Mouse (Mus musculus): ENCODE measurements around the gene Ndufb5.
"Not testable (repeated sequence)": the region's sequence is repeated elsewhere in the genome, so short reads cannot be mapped to it uniquely, and the experiment has no call there.

The Ndufb5 gene

GRCm38 (mm10) chr3:32736244-32737171 is at the start of gene Ndufb5:
Gene Ndufb5 (plus strand): TSS chr3:32736990.
- peak; percentile 98 for DNase-seq

- no peak for DNase-seq
Observed at GRCm38 (mm10) chr3:32687156-32687555, 49.6 kb upstream of the Ndufb5 start.

- DNase-seq = no peak
Observed at GRCm38 (mm10) chr3:32689567-32689999, 47.2 kb upstream of the Ndufb5 start.

GRCm38 (mm10) chr3:32690008-32690407 is 46.8 kb upstream of the Ndufb5 start:
- no peak for DNase-seq

- DNase-seq = no peak
Observed at GRCm38 (mm10) chr3:32690901-32691300, 45.9 kb upstream of the Ndufb5 start.

- no peak for DNase-seq
Observed at GRCm38 (mm10) chr3:32691841-32692240, 44.9 kb upstream of the Ndufb5 start.

- DNase-seq = no peak
Observed at GRCm38 (mm10) chr3:32694211-32694610, 42.6 kb upstream of the Ndufb5 start.

GRCm38 (mm10) chr3:32694737-32695582 is 41.8 kb upstream of the Ndufb5 start:
- no peak for DNase-seq

GRCm38 (mm10) chr3:32695583-32695980 is 41.2 kb upstream of the Ndufb5 start:
- DNase-seq = no peak

GRCm38 (mm10) chr3:32698228-32698863 is 38.4 kb upstream of the Ndufb5 start:
- peak; percentile 69 to 73 for DNase-seq

GRCm38 (mm10) chr3:32704021-32704420 is 32.8 kb upstream of the Ndufb5 start:
- DNase-seq = not testable (repeated sequence)

GRCm38 (mm10) chr3:32704632-32705031 is 32.2 kb upstream of the Ndufb5 start:
- not testable (repeated sequence) for DNase-seq

- DNase-seq = not testable (repeated sequence)
Observed at GRCm38 (mm10) chr3:32705647-32706348, 31.0 kb upstream of the Ndufb5 start, which contains the start of gene Actl6a. Gene Actl6a (plus strand): TSS chr3:32706298.

GRCm38 (mm10) chr3:32708052-32708367 is 28.8 kb upstream of the Ndufb5 start:
- no peak for DNase-seq

GRCm38 (mm10) chr3:32708368-32709231 is 28.2 kb upstream of the Ndufb5 start:
- DNase-seq = peak; percentile 98 to 99

GRCm38 (mm10) chr3:32709388-32709787 is 27.4 kb upstream of the Ndufb5 start:
- DNase-seq = no peak

- DNase-seq = no peak
Observed at GRCm38 (mm10) chr3:32713711-32714110, 23.1 kb upstream of the Ndufb5 start.

- DNase-seq = not testable (repeated sequence)
Observed at GRCm38 (mm10) chr3:32717403-32717802, 19.4 kb upstream of the Ndufb5 start.

- DNase-seq = no peak
Observed at GRCm38 (mm10) chr3:32718271-32718670, 18.5 kb upstream of the Ndufb5 start.

GRCm38 (mm10) chr3:32724191-32724590 is 12.6 kb upstream of the Ndufb5 start:
- DNase-seq = no peak

GRCm38 (mm10) chr3:32725951-32726350 is 10.8 kb upstream of the Ndufb5 start:
- DNase-seq = no peak
